Mouse (Mus musculus): ENCODE measurements around the gene Gm10130.
"Not testable (repeated sequence)": the region's sequence is repeated elsewhere in the genome, so short reads cannot be mapped to it uniquely, and the experiment has no call there.

DNA sequence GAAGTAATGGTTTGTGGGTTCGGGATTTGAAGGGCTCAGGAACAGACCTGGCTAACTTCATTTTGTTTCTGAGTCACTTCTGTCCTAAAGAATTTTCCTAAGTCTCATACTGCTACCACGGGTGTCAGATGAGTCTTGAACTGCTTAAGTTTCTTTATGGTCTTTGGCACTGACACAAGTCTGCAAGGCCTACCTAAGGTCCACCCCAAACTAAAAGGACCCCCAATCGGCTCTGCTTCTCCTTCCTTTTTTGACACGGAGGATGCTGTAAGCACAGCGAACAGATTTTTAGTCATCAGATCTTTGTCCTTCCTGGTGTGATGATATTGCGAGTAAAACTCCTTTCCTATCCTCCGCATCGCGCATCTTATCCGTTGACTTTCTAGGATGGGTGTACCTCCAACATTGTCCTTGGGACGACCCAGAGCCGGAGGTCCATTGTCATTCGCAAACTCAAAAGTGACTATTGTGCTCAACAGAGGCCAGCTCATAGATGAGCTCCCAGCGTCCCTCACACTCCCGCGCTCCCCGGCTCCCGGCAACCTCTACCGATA is 62.1 kb downstream of the Gm10130 start:
- not testable (repeated sequence) for TF ChIP-seq POLR2A (IDR thresholded peaks at IDR 0.05; ENCODE audit: borderline replicate concordance, extremely low read depth, insufficient read depth, insufficient read length, poor library complexity, severe bottlenecking); CTCF (IDR thresholded peaks at IDR 0.05; ENCODE audit: borderline replicate concordance, extremely low read depth, insufficient read depth, insufficient read length)

Measured in brain, embryonic 14.5 days (tissue).